Mouse (Mus musculus) megakaryocyte, embryonic 14.5 days (primary cell): ENCODE measurements at regions not wholly inside any gene's neighbourhood (a gene's known extent, or its start where the extent isn't known, plus 50 kb on each side); places are given as distances from the start of the nearest gene placed in this dataset.
A peak's percentile ranks its signal among the peaks of the same experiment; 100 is the strongest.

Source experiments
- H3K27me3 ChIP-seq: replicated peaks from 2 replicates; pipeline ENCODE3; 2012; ENCODE audit warnings: inconsistent platforms
- H3K36me3 ChIP-seq: replicated peaks from 2 replicates; pipeline ENCODE3; 2012; ENCODE audit warnings: low read length, inconsistent platforms, mixed read lengths
- H3K4me1 ChIP-seq: 2 replicates; pipeline ENCODE4 v1.6.1; 2012; ENCODE audit warnings: inconsistent platforms
- H3K4me3 ChIP-seq: replicated peaks from 2 replicates; pipeline ENCODE3; 2012; ENCODE audit warnings: moderate library complexity, mild to moderate bottlenecking, inconsistent platforms
- H3K9me3 ChIP-seq: 2 replicates; pipeline ENCODE4 v1.6.1; 2012; ENCODE audit warnings: inconsistent platforms
- FLI1 ChIP-seq: IDR thresholded peaks from 2 replicates; pipeline ENCODE4 v1.6.1; 2012; ENCODE audit warnings: low read length, inconsistent platforms, mixed read lengths
- GATA1 ChIP-seq: IDR thresholded peaks from 3 replicates; pipeline ENCODE4 v1.6.1; 2012; ENCODE audit warnings: mixed read lengths, low read length, inconsistent platforms, borderline replicate concordance

- H3K4me3 ChIP-seq = no peak overlapping the region
- no peaks in the 10 kb centered on the region; the same call in 1 of the 2 replicates for H3K4me1 ChIP-seq
- peaks cover 78% of the 10 kb centered on the region for H3K9me3 ChIP-seq
- H3K27me3 ChIP-seq = no peaks in the 10 kb centered on the region
- TF ChIP-seq FLI1 (no peak), GATA1 (no peak)
- H3K36me3 ChIP-seq = no peaks in the 10 kb centered on the region
These were observed 151.8 kb upstream of the Cdh4 start for GRCm38 (mm10) chr2:179290394-179290793.

- H3K4me1 ChIP-seq = no peaks in the 10 kb centered on the region; the same call in 1 of the 2 replicates
- peaks cover 85% of the 10 kb centered on the region for H3K9me3 ChIP-seq
- no peaks in the 10 kb centered on the region for H3K27me3 ChIP-seq
- H3K36me3 ChIP-seq = no peaks in the 10 kb centered on the region
- H3K4me3 ChIP-seq = no peak overlapping the region
- no peak for TF ChIP-seq GATA1
These were observed 151.1 kb upstream of the Cdh4 start for GRCm38 (mm10) chr2:179291046-179291563.

- H3K4me1 ChIP-seq = no peaks in the 10 kb centered on the region; the same call in 1 of the 2 replicates
- no peaks in the 10 kb centered on the region for H3K36me3 ChIP-seq
- H3K9me3 ChIP-seq = peaks cover 85% of the 10 kb centered on the region
- H3K4me3 ChIP-seq = peak overlapping the region; percentile 77
- TF ChIP-seq FLI1 (no peak), GATA1 (peak; percentile 35; the same call in 1 of the 3 replicates)
- no peaks in the 10 kb centered on the region for H3K27me3 ChIP-seq
These were observed 150.3 kb upstream of the Cdh4 start for GRCm38 (mm10) chr2:179291958-179292357.

GRCm38 (mm10) chr2:179292566-179292965 is 149.7 kb upstream of the Cdh4 start:
- Histone ChIP-seq H3K4me1 (no peaks in the 10 kb centered on the region; the same call in 1 of the 2 replicates), H3K36me3 (no peaks in the 10 kb centered on the region), H3K9me3 (peaks cover 91% of the 10 kb centered on the region), H3K4me3 (no peak overlapping the region), H3K27me3 (no peaks in the 10 kb centered on the region)
- no peak for TF ChIP-seq GATA1
- TF ChIP-seq FLI1 = no peak

- TF ChIP-seq FLI1 (no peak), GATA1 (no peak)
- Histone ChIP-seq H3K9me3 (peaks cover 88% of the 10 kb centered on the region), H3K4me3 (no peak overlapping the region), H3K4me1 (no peaks in the 10 kb centered on the region; the same call in 1 of the 2 replicates), H3K27me3 (no peaks in the 10 kb centered on the region), H3K36me3 (no peaks in the 10 kb centered on the region)
These were observed 149.1 kb upstream of the Cdh4 start for GRCm38 (mm10) chr2:179293114-179293513.

DNA sequence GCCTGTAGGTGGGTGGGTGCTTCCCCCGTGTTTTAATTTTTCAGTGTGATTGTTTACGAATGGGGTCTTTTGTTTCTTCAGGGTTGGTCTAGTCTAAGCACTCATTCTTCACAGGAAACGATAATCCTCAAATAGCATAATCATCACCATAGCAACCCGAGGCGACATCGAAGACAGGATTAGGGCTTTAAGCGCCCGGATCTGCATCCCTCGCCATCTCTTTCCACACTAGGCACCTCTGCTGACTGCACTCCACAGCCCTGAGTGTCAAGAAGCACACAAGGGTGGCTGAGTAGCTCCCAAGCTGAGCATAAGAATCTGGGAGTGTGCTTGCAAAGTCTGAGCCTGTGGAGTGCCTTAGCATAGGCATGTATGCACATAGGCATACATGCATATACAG is 145.2 kb upstream of the Cdh4 start:
- Histone ChIP-seq H3K4me3 (no peak overlapping the region), H3K36me3 (no peaks in the 10 kb centered on the region), H3K4me1 (no peaks in the 10 kb centered on the region; the same call in 1 of the 2 replicates), H3K27me3 (no peaks in the 10 kb centered on the region), H3K9me3 (peaks cover 60% of the 10 kb centered on the region)
- no peak for TF ChIP-seq GATA1
- no peak for TF ChIP-seq FLI1

- Histone ChIP-seq H3K36me3 (no peaks in the 10 kb centered on the region), H3K27me3 (no peaks in the 10 kb centered on the region), H3K4me3 (no peak overlapping the region), H3K9me3 (peaks cover 61% of the 10 kb centered on the region), H3K4me1 (no peaks in the 10 kb centered on the region)
- TF ChIP-seq FLI1 (no peak), GATA1 (no peak)
These were observed 138.5 kb upstream of the Cdh4 start for GRCm38 (mm10) chr2:179303765-179304164.

DNA sequence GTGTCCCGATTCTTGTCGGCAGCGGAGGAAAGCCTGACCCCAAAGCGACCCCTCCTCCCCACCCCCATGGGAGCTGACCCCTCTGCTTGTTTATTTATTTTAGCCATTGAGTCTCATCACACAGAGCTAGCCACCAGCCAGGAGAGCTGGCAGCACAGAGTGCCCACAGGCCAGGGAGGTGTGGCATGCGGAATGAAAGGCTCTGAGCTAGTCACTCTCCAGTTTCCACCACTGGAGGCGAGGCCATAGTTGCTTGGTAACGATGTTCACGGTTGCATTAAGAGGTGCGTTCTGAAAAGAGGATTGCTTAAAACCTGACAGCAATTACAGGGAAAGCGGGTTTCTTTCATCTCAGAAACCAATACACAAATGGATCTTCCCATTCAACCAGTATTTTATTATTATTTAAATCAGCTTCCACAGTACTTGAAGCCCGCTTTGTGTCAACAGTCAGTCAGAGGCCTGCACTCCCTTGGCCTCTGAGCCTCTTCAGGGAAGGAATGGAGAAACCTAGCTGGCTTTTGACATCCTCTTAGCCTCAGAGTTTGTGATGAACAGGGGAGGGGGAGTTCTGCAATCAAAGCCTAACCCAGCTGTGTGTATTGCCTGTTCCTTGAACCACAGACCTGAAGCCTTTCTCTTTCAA is 134.8 kb upstream of the Cdh4 start:
- Histone ChIP-seq H3K36me3 (no peaks in the 10 kb centered on the region), H3K4me3 (no peak overlapping the region), H3K9me3 (peaks cover 75% of the 10 kb centered on the region), H3K27me3 (no peaks in the 10 kb centered on the region), H3K4me1 (no peaks in the 10 kb centered on the region)
- TF ChIP-seq GATA1 = no peak

- TF ChIP-seq FLI1 = no peak
- TF ChIP-seq GATA1 = no peak
- Histone ChIP-seq H3K9me3 (peaks cover 77% of the 10 kb centered on the region), H3K36me3 (no peaks in the 10 kb centered on the region), H3K4me1 (no peaks in the 10 kb centered on the region), H3K27me3 (no peaks in the 10 kb centered on the region), H3K4me3 (no peak overlapping the region)
These were observed 134.3 kb upstream of the Cdh4 start for GRCm38 (mm10) chr2:179307932-179308303.

- Histone ChIP-seq H3K9me3 (peaks cover 55% of the 10 kb centered on the region), H3K27me3 (no peaks in the 10 kb centered on the region), H3K36me3 (no peaks in the 10 kb centered on the region), H3K4me1 (no peaks in the 10 kb centered on the region), H3K4me3 (no peak overlapping the region)
- TF ChIP-seq FLI1 (no peak), GATA1 (no peak)
These were observed 124.2 kb upstream of the Cdh4 start for GRCm38 (mm10) chr2:179318046-179318445.

- Histone ChIP-seq H3K9me3 (peaks cover 66% of the 10 kb centered on the region), H3K27me3 (no peaks in the 10 kb centered on the region), H3K36me3 (no peaks in the 10 kb centered on the region), H3K4me1 (no peaks in the 10 kb centered on the region), H3K4me3 (no peak overlapping the region)
- no peak for TF ChIP-seq FLI1
- TF ChIP-seq GATA1 = no peak
These were observed 117.0 kb upstream of the Cdh4 start for GRCm38 (mm10) chr2:179325242-179325641.
